Mouse (Mus musculus) heart, adult 18-20 months (tissue): ENCODE data around the gene Cdk9. TPM values are rescaled to one million over a fixed set of nuclear protein-coding genes. Genes with fewer than 3 reads are reported as not detected.

Experiments used
- DNase-seq, 2 experiments: peaks; one replicate each; pipeline ENCODE4 v3.0.0; 2021 to 2022; ENCODE audit warnings: mixed read lengths in 1 of 2
- microRNA-seq, 2 experiments: library from miRNA; unstranded; fragments of <30 nt; microRNA quantifications; one replicate each; pipeline ENCODE4 v1.2.0; 2022
- total RNA-seq, 2 experiments: library from RNA; stranded (reverse); gene quantifications; 2 replicates each; pipeline ENCODE4 v1.2.3; 2021

Gene Cdk9
- total RNA-seq, 2 experiments from 2014 or later: 22.4 to 24.1 TPM

DNA sequence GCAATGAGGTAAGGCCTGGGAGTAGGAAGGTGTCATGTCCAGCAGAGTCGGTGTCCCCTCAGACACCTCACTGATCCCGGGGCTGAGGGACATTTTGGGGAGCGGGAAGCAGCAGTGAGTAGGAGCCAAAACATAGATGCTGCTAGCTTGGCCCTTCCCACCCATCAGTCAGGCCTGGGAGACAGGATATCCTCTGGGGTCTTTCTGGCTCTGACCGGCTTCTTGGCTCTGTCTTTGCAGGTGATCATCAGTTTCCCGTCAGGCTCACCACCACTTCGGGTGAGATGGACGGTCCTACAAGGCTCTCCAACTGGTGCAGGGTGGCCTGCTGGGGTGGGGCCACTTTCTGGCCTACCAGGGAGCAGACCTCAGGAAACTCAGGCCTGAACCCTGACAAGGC, 35.2 kb downstream of the Cdk9 start:
- no peak for DNase-seq

DNA sequence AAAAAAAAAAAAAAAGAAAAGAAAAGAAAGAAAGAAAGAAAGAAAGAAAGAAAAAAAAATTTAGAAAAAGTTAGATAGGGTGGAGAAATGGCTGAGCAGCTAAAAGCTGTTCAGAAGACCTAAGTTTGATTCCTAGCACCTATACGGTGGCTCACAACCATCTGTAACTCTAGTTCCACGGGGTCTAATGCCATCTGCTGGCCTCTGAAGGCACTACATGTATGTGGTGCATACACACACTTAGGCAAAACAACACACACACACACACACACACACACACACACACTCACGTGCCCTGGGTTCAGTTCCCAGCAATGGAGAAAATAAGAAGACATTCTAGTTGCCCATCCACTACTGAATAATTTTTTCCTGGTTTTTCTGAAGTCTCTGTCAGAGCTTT, 36.1 kb downstream of the Cdk9 start:
- DNase-seq: no peak

DNA sequence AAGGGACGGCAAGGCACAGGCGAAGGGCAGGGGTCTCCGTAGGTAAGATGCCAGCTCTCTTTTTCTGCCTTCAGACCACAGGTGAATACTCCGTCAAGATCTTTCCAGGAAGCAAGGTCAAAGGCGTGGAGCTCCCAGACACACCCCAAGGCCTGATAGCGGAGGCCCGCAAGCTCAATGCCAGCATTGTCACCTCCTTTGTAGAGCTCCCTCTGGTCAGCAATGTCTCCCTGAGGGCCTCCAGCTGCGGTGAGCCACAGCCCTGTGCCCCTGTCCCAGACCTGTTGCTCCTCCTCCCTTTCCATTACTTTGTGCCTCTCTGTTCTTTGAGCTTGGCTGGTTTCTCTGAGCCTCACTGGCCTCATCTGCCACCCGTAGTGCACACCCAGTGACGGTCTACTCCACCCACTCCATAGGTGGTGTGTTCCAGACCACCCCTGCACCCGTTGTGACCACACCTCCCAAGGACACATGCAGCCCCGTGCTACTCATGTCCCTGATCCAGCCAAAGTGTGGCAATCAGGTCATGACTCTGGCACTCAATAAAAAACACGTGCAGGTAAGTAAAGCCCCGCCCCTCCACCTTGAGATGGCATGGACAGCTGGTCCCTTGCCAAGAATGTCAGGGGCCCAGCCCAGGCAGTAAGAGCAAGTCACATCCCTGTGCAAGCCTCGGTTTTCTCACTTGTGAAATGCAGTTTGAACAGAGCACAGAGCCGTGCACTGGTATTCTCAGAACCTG, 39.5 kb downstream of the Cdk9 start:
- no peak for DNase-seq

DNA sequence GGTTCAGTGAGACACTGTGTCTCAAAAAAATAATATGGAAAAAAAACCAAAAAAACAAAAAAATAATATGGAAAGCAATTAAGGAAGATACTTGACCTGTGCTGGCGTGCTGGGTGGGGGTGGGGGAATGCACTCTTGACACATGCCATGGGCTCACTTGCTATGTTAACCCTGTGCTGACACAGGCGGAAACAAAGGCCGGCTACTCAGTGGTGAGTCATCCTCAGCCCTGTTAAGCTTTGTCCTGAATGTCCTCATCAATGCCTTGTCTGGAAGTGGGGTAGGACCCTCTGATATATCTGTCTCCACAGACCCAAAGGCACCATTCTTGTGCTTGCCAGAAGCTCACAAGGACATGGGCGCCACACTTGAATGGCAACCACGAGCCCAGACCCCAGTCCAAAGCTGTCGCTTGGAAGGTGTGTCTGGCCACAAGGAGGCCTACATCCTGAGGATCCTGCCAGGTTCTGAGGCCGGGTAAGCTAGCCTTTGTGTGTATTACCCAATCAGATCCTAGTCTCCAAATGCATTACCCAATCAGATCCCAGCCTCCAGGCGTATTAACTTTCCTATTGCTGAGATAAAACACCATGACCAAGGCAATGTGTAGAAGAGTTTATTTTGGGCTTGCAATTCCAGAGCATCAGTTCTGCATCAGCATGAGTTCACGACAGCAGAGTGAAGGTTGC, 40.8 kb downstream of the Cdk9 start:
- no peak for DNase-seq

DNA sequence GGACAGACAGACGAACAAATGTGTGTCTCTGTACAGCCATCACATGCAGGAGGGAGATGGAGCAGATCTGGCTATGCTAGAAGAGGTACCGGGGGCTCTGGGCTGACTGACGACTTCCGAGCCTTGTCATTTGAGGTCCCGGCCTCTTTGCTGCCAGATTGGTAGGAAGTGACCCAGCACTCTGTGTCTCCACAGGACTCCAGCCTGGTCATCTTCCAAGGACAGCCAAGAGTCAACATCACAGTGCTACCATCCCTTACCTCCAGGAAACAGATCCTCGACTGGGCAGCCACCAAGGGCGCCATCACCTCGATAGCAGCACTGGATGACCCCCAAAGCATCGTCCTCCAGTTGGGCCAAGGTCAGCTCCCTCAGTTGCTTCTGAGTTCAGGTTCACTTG, 41.7 kb downstream of the Cdk9 start:
- DNase-seq: no peak

DNA sequence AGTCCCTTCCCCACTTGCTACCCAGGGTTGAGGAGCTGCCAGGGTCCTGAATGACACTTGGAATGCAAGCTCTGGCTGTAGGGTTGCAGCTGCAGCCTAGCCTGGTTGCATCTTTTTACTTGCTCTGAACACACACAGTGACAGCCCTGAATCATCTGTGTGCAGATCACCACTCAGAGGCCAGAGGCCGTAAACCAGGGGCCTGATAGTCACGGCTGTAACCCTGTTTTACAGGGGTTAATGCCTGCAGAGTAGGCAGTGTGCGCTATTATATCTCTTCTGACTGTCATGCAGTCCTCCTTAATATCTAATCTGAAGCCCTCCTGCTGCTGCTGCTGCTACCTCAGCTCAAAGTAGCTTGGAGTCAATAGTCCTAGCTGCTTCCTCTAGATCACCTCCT, 43.0 kb downstream of the Cdk9 start:
- DNase-seq: no peak

DNA sequence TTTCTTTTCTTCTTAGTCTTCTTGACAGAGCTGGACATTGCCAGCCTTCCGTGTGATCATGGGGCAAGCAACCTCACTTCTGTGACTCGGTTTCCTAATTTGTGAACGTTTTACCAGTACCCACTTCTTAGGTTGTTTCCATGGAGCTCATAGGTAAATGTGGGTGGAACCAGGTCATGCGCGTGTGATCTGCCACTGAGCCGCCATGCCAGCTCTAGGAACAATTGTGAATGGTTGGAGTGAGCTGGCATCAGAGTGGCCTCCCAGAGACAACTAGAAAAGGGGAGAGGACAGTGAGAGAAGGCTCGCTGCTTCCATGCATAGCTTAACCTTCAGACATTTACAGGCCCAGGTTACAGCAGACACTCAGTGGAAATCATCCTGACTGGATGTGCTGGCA, 44.7 kb downstream of the Cdk9 start:
- no peak for DNase-seq

DNA sequence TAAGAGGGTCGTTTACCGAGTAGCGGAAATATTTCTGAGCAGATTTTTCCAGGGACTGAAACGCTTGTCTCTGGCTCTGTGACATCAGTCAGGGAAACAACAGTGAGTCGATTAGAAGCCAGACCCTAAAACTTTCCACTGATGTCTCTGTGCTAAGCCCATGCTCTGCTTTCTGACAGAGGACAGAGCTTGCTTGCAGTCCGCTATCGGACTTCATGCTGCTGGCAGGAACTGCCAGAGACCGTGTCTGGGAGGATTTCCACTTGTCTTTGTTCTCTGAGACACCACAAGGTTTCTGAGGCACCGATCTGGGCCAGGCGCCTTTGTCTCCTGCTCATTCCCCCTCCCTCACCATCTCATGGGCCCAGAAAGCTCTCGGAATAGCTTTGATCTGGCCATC, 45.1 kb downstream of the Cdk9 start:
- peak in 1 of 2 experiments; percentile 34 for DNase-seq

DNA sequence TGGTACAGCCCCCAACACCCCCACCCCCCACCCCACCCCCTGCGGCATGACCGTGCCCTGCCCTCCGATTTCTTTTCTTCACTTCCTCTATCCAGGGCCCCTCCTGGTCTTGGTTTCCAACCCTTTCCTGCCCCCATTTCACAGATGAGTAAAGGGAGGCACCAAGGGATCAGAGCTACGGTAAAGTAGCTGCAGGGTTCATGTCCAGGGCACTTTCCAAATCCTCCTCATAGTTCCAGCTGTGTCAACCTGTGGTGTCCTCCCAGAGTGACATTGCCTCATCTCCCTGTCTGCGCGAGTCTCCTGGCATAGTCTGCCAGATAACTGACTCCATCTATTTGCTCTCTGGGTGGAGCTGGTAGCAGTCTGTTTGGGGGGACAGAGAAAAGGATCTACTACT, 47.0 kb downstream of the Cdk9 start:
- no peak for DNase-seq

DNA sequence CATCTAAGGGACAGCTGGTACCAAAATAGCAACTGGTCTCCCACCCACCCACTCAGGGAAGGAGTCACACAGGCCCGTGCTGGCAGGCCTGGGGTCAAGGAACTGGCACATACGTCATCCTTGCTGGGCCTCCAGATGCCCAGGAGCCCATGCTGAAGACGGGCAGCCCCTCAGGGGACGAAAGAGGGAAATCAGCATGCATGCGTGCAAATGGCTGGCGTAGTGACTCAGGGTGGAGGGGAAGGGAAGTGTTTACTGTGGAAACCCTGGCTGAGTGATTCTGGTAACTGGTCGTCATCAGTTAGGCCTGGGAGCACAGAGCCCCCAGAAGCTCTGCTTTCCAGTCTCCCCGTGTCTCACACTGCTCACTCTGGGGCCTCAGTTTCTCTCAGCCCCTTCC, 47.5 kb downstream of the Cdk9 start:
- no peak for DNase-seq

DNA sequence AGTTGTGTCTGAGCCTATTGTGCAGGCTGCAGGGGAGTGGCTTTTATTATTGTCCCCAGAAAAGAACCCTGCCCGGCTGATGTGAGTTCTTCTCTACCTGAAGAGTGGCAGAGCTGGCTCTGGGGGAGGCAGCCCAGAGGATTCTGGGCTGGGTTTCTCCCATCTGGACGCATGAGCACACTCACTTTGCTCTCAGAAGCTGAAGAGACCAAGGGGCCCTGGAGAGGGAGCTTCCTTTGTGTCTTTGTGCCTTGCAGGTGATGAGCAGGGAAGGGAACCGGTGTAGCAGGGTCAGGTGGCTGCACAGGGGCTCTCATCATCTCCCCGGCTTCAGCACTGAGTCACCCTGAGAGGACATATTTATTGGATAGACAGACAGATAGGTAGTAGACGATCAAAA, 50.6 kb downstream of the Cdk9 start:
- no peak for DNase-seq

DNA sequence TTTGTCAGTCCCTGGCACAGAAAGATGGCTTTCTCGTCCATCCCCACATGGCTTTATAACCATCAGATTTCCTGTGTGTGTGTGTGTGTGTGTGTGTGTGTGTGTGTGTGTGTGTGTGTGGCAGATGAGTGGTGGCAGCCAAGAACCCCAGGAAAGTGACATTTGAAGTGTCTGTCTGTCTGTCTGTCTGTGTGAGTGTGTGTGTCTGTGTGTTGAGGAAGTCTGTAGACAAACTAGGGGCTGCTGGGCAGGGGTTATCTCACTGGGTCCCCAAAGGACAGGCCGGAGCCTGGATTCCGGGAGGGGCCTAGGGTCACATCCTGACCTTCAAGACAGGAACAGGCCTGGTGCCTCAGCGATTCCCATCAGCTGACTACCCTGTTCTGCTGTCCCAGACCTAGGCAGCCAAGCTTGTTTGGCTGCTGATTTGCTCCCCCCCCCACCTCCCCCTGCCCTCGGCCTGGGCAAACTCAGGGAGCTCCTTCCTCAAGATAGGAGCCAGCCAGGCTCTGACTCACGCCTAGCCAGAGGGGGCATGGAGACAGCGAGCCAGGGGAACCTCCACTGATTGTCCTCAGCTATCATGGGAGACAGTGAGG, 51.3 kb downstream of the Cdk9 start:
- DNase-seq: peak; percentile 64 to 82

DNA sequence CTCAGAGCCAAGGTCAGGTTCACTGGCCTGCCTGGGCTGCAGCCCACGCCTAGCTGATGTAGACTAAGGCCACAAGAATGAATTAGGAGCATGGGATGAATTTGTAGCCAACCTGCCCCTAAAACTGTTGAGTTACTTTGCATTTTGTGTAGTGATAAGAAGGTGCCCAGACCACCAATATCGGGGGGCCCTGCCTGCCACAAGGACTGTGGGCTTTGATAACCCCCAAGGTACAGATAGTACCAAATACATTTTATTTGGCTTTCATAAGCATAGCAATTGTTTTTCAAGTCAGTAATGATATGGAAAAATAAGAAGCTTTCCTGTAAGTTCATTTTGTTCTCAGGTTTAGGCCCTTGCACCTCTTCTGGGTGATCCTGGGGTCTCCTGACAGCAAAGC, 54.0 kb downstream of the Cdk9 start:
- DNase-seq: no peak

DNA sequence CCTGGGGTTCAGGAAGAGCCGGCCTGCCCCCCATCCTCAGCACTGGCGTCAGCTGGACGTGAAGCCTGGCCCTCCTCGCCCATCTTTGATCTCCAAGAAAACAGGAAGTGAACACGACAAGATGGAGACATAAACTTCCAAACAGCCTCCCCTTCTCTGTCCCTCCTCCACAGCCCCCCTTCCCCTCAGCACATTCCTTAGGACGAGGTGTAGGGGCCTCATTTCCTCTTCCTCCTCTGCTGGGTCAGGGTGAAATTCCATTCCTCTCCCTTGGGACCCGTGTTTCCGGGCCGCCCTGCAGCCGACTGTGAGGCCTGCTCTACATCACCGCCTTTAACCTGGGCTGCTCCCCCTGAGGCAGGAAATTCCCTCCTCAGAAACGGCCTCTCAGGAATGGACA, 57.0 kb downstream of the Cdk9 start:
- DNase-seq: peak; percentile 80 to 93

Small RNA genes lying within 50 kb of the gene (microRNA-seq; reads per million reads assigned to microRNA genes)
- gene Gm47291 (0 reads per million in 2 experiments), gene Mir2861 (0 reads per million in 2 experiments), gene Mir3960 (0 reads per million in 2 experiments), gene Mir8093 (0 to 0.76 reads per million in 2 experiments)

Other genes with a start within 250 kb of the Cdk9 start
- gene Fam102a, start 177.7 kb downstream of the Cdk9 start, total RNA-seq: 1 to 10 TPM; 4.9 to 5.9 TPM
- gene Dpm2, start 142.2 kb downstream of the Cdk9 start, total RNA-seq: 10 to 100 TPM; 14.0 to 20.2 TPM
- gene Pip5kl1, start 138.3 kb downstream of the Cdk9 start, total RNA-seq: not detected
- gene 9430097D07Rik, start 137.4 kb downstream of the Cdk9 start, total RNA-seq: not detected
- 10 to 100 TPM; 14.7 to 16.1 TPM for gene St6galnac4, start 126.0 kb downstream of the Cdk9 start, total RNA-seq
- gene St6galnac6, start 113.4 kb downstream of the Cdk9 start, total RNA-seq: 100 to 1,000 TPM; 108 to 117 TPM
- gene Ak1, start 91.3 kb downstream of the Cdk9 start, total RNA-seq: 100 to 1,000 TPM; 654 to 691 TPM
- gene Eng, start 66.5 kb downstream of the Cdk9 start, total RNA-seq: 100 to 1,000 TPM in 1 of 2 experiments, 10 to 100 TPM in 1; 95.1 to 106 TPM
- 1 to 10 TPM; 4.4 to 5.0 TPM for gene Fpgs, start 8.9 kb downstream of the Cdk9 start, total RNA-seq
- gene Sh2d3c, start 8.0 kb upstream of the Cdk9 start, total RNA-seq: 10 to 100 TPM; 23.1 to 30.8 TPM
- gene 6330409D20Rik, start 27.9 kb upstream of the Cdk9 start, total RNA-seq: not detected
- gene Tor2a, start 44.2 kb upstream of the Cdk9 start, total RNA-seq: 1 to 10 TPM; 6.7 to 9.4 TPM
- under 1 TPM in 1 of 2 experiments, not detected in 1; 0.13 TPM for gene Ttc16, start 62.6 kb upstream of the Cdk9 start, total RNA-seq
- 1 to 10 TPM; 5.1 to 5.5 TPM for gene Ptrh1, start 62.7 kb upstream of the Cdk9 start, total RNA-seq
- gene Cfap157, start 71.4 kb upstream of the Cdk9 start, total RNA-seq: not detected
- 10 to 100 TPM; 12.2 to 13.0 TPM for gene Stxbp1, start 134.2 kb upstream of the Cdk9 start, total RNA-seq
- 10 to 100 TPM; 20.4 to 25.0 TPM for gene Fam129b, start 163.0 kb upstream of the Cdk9 start, total RNA-seq
- gene Rpl12, start 248.5 kb upstream of the Cdk9 start, total RNA-seq: 10 to 100 TPM; 66.0 to 72.2 TPM
- 10 to 100 TPM; 15.1 to 15.9 TPM for gene Lrsam1, start 248.5 kb upstream of the Cdk9 start, total RNA-seq